In genomic region chr15:83403016-83403415, GRCm38 (mm10) we compare ENCODE assay signal across 22 mouse cellular contexts.
"Had no signal": no experiment of that assay in that cellular context is flagged by ENCODE, and none has a peak within 500 bp of the region (broad histone marks: within the 10 kb centered on the region; RNA-seq: fewer than 3 reads in every experiment).

No protein-coding gene starts in this region.

- ATAC-seq: intestine, embryonic 15.5 days; liver, embryonic 12.5 days; midbrain, embryonic 15.5 days had no signal

- H3K27me3 ChIP-seq: intestine, embryonic 15.5 days; kidney, embryonic 15.5 days; limb, embryonic 13.5 days; liver, embryonic 12.5 days; liver, embryonic 15.5 days; lung, embryonic 15.5 days; megakaryocyte, embryonic 14.5 days; midbrain, embryonic 12.5 days; midbrain, embryonic 15.5 days; neural tube, embryonic 13.5 days had no signal

- H3K27ac ChIP-seq: intestine, embryonic 15.5 days; kidney, embryonic 15.5 days; limb, embryonic 10.5 days; limb, embryonic 13.5 days; lung, embryonic 15.5 days; midbrain, embryonic 12.5 days; midbrain, embryonic 15.5 days; neural tube, embryonic 13.5 days had no signal

- H3K9ac ChIP-seq: intestine, embryonic 15.5 days; kidney, embryonic 15.5 days; limb, embryonic 13.5 days; liver, embryonic 12.5 days; liver, embryonic 15.5 days; lung, embryonic 15.5 days; midbrain, embryonic 12.5 days; midbrain, embryonic 15.5 days; neural tube, embryonic 13.5 days had no signal

- DNase-seq: kidney, adult 11 months; kidney, adult 8-10 months; kidney, postnatal 10 days; kidney, postnatal 36 days; layer of hippocampus, adult 9-11 months; liver; lung, adult 18-20 months; lung, postnatal 10 days; lung, postnatal 36 days; thymus, postnatal 36 days had no signal

- H3K9me3 ChIP-seq: intestine, embryonic 15.5 days; kidney, embryonic 15.5 days; limb, embryonic 10.5 days; limb, embryonic 13.5 days; liver, embryonic 12.5 days; liver, embryonic 15.5 days; lung, embryonic 15.5 days; megakaryocyte, embryonic 14.5 days; midbrain, embryonic 12.5 days; midbrain, embryonic 15.5 days; neural tube, embryonic 13.5 days had no signal

- H3K4me1 ChIP-seq: lung, embryonic 15.5 days; midbrain, embryonic 15.5 days; neural tube, embryonic 13.5 days had no signal

- H3K36me3 ChIP-seq: intestine, embryonic 15.5 days; midbrain, embryonic 12.5 days; midbrain, embryonic 15.5 days; neural tube, embryonic 13.5 days had no signal

- H3K4me3 ChIP-seq: intestine, embryonic 15.5 days; kidney, embryonic 15.5 days; limb, embryonic 10.5 days; limb, embryonic 13.5 days; liver, embryonic 12.5 days; liver, embryonic 15.5 days; lung, embryonic 15.5 days; megakaryocyte, embryonic 14.5 days; midbrain, embryonic 12.5 days; midbrain, embryonic 15.5 days; myocyte; neural tube, embryonic 13.5 days had no signal

- H3K4me2 ChIP-seq: intestine, embryonic 15.5 days; kidney, embryonic 15.5 days; limb, embryonic 13.5 days; liver, embryonic 12.5 days; liver, embryonic 15.5 days; lung, embryonic 15.5 days; midbrain, embryonic 12.5 days; midbrain, embryonic 15.5 days; neural tube, embryonic 13.5 days had no signal
